Mouse (Mus musculus): ENCODE results near the gene Usp46.
"Not testable (repeated sequence)": the region's sequence is repeated elsewhere in the genome, so short reads cannot be mapped to it uniquely, and the experiment has no call there.

The Usp46 gene

DNA sequence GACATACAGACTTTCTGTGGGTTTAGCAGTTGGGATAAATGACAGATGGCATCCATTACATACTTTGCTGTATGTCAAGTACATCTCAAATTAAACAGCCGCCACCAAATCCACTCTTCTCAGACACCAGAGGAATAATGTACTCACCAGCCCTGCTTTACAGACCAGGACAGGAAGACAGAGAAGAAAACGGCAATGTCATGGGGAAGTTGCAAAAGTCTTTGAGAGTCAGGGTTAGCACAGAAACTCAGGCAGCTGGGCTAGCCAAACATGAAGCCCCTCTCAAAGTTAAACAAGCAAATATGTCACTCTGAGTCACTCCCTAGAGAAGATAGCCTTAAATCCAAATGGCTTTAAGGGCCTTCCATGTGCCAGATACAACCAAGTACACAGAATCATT, 40.0 kb downstream of the Usp46 start:
- DNase-seq (ENCODE audit: low read depth, low spot score) = no peak

DNA sequence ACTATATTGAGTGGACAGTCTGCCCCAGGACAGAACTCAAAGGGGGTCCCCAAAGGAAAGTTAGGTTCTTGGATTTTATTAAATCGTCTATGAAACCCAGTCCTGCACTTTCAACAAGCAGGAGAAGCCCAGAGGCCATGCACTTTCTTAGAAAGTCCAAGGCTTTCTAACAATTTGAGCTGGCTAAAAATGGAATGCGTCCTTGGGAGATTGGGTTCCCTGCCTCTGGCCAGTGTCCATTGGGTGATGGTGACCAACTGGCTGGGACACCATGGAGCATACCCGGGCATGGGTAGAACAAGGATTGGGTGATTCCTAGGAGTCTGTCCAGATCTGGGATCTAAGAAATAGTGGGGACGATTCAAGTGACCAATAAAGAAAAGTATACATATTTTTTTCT, 47.7 kb downstream of the Usp46 start:
- DNase-seq (ENCODE audit: low read depth, low spot score) = no peak

DNA sequence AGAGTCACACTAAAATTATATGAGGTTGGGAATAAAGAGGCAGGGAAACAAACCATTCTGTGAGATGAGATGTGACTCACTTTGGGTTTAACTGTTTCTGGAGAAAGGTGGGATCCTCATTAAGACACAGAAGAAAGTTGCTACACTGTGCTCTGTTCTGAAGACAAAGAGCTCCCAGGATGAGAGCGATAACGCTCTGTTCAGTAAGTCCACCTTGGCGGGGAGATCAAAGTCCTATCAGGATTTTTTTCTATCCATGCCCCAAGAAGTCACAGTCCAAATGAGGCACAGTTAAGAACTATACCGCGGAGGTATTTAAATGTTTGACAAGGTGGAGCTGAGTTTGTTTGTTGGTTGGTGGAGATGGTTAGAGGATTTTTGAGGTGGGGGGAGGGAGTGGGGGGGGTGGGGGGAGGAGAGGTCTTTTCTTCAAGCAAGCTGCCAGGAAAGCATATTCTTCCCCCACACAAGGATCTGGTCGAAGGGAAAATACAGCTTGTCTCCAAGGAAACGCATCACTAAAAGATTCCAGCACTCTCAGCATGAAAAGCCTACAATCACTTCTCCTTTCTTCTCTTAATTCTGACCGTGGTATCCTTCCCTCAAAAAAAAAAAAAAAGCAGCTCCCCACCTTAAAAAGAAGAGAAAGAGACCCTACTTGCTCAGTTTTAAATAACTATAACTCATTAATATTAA, 49.2 kb downstream of the Usp46 start:
- no peak for DNase-seq (ENCODE audit: low read depth, low spot score)

DNA sequence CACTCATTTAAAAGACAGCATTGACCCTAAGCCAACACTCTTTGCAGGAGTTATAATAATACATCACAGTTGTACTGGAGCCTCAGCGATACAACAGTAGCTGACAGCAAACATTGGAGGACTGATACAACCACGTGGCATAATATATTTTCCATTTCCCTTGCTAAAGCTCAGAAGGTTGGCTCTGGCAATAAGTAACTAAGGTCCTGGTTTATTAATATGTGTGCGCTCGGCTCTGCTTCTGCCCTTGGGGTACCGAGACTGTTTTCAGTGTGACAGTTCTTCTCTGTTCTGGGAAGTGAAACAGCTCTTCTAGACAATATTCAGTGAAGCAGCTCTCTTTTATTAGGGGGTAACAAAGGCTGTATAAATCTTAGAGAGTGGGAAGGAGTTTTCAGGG, 50.7 kb downstream of the Usp46 start:
- DNase-seq (ENCODE audit: low read depth, low spot score) = no peak

DNA sequence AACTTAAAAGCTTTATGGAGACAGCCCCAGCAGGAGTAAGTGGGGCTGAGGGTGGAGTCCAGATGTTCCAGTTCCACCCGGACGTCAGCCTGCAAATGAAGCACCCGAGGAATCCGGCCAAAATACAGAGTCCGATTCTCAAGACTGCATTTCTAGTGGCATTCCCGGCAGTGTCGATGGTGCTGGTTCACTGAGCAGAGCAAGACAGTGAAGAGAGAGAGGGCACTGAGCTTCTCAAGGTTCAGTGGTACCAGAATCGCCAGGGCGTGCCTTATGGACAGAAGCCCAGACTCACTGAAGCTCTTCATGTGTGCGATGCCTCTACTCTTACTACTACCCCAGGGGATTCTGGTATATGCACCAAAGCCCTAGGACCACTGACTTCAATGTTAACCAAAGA, 56.6 kb downstream of the Usp46 start:
- DNase-seq (ENCODE audit: low read depth, low spot score) = peak; percentile 21

DNA sequence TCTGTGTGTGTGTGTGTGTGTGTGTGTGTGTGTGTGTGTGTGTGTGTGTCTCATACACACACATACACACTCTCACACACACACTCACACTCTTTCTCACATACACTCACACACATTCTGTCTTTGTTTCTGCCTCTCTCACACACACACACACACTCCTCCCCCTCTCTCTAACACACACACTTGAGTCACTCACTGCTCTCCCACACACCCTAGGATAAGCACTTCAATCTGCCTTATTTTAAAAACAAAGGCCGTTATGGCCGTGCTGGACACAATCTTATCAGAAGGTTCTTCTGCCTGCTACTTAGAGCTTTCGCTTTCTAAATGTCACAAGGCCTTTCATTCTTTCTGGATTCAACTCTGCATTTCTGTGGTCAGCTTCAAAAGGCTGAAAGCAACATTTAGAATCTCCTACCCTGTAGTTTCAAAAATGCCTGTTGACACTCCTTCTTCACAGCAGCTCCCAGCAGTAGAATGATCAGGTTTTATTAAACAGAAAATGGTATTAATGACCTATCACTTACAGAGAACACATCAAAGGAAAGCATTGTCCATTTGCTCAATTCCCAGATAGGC, 60.6 kb downstream of the Usp46 start:
- no peak for DNase-seq (ENCODE audit: low read depth, low spot score)

DNA sequence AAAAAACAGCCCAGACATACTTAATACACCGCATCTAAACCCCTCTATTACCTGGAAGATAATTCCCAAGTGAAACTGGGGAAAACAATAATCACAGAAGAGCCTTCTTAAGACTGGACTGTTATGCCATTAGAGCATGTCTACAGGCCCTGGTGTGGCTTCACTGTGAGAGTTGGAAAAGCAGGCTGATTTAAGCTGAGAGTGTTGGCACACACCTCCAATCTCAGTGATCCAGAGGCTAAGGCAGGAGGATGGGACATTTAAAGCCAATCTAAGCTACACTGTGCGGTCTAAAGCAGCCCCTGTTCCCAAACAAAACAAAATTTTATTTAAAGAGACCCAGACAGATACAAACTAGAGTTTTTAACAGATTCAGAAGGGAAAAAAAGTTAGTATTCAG, 62.3 kb downstream of the Usp46 start:
- DNase-seq (ENCODE audit: low read depth, low spot score) = no peak

DNA sequence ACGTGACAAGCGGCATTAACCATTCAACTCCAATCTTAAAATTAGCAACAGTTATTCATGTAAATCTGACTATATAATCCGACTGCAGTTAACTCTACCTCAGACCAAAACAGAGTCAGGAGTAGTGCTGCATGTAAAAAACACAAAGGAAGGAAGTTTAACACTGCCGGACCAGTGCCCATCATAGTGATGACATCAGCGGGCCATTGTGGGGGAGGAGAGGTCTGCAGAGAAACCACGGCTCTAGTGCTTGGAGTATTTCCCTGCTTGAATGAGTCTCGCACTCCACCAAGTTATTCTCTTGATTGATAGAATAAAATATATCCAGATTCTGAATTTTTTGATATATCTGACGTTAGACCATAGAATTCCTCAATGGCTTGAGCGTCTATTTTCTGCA, 66.5 kb downstream of the Usp46 start:
- no peak for DNase-seq (ENCODE audit: low read depth, low spot score)

DNA sequence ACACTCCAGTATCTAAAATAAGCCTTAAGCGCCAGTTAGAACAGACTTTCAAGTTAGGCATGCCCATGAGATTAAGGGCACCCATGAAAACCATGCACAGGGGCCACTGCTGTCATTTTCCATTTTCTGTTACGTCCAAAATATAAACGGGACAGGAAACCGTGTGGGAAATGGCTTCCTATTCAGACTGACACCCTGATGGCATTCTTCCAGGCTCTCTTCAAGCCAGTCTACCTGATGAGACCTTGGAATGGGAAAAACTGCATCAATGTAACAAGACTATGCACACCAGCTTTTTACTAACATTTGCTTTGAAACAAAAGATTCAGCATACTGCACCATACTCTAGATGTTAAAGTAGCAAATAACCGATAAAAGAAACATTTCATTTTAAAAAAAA, 69.3 kb downstream of the Usp46 start:
- DNase-seq (ENCODE audit: low read depth, low spot score) = no peak

DNA sequence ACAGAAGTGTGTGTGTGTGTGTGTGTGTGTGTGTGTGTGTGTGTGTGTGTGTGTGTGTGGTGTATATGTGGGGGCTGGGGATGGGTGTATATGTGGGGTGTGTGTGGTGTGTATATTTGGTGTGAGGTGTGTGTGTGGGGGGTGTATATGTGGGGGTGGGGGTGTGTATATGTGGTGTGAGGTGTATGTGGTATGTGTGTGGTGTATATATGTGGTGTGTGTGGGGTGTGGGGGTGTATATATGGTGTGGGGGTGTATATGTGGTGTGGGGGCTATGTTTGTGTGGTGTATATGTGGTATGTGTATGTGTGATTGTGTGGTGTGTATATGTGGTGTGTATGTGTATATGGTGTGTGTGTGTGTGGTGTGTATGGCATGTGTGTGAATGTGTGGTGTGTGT, 73.4 kb downstream of the Usp46 start:
- DNase-seq (ENCODE audit: low read depth, low spot score) = no peak

DNA sequence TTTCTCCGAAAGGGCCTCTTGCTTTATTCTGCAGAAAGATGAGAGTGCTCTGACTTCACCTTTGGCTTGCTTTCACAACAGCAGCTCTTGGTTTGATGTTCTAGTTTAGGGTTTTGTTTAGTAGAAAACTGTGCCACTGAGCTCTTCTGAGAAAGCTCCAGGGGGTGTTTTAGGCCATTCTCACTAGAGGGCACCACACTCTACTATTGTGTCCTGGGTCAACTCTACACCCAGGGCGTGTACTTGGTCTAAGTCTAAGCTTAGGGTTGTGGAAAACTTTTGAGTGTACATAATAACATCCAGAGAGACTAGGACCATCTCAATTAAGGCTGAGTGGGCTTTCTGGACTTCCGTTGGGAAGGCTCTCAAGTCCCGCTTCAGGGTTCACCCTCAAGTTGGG, 74.7 kb downstream of the Usp46 start:
- peak; percentile 34 for DNase-seq (ENCODE audit: low read depth, low spot score)

DNA sequence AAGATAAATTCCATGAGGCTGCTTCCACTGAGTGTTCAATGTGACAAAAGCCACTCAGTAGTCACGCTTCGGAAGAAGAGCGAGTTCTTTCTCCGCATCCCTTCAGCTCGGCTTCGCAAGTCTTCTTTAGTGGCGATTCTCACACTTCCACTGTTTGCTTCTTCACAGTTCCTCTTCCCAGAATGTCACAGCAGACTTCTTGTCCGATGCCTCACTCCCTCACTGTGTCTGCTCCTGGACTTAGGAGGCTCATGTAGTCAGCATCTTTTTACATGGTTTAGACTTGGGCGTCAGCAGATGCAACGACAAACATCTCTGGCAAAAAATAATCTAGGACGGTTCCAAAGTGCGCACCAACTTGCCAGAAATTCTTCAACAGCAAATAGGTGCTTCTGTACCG, 75.9 kb downstream of the Usp46 start:
- no peak for DNase-seq (ENCODE audit: low read depth, low spot score)

DNA sequence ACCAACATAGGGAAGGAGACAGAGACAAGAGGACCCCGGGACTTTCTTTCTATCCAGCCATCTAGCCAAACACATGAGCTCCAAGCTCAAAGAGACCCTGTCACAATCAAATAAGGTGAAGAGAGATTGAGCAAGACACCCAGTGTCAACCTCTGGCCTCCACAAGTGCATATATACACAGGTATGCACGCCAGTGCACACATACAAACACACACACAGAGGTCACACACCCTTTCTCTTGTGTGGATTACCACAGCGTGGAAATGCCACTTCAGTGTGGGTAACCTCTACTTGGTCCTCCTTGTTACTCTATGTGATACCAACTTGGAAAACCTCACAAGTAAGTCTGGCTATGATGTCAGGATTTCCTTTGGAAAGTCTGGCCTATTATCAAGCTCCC, 78.7 kb downstream of the Usp46 start:
- DNase-seq (ENCODE audit: low read depth, low spot score) = no peak

DNA sequence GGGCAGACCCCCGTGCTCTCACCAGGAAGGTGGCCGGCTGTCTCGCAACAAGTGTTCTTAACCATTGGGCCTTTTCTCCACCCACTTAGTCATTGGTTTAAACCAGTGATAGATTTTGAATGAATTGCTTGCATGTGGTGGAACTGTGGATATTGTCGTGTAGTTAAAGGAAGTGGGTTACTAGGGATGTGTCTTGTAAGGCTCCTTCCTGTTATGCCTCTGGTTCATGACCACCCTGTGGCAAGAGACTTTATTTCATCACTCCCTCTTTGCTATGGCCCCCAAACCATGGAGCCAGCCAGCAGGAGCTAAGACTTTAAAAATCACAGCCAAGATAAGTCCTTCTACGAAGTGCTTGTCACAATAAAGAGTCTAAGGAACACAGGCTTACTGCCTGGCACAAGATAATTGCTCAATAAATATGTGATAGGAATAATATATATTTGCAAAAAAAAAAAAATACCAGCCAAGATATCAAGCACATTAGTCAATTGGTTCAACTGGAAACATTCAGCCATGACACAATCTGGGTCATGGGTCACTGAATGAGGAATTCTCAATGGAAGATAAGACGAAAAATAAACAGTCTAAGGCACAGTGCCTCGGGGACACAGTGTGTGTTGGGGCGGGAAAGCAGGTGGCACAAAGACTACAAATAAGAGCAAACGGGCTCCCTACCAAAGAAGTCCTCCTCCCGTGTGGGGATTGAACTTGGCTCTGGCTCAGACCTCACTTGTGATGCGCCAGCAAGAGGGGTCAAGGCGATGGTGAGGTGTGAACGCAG, 80.3 kb downstream of the Usp46 start:
- DNase-seq (ENCODE audit: low read depth, low spot score) = peak; percentile 23

DNA sequence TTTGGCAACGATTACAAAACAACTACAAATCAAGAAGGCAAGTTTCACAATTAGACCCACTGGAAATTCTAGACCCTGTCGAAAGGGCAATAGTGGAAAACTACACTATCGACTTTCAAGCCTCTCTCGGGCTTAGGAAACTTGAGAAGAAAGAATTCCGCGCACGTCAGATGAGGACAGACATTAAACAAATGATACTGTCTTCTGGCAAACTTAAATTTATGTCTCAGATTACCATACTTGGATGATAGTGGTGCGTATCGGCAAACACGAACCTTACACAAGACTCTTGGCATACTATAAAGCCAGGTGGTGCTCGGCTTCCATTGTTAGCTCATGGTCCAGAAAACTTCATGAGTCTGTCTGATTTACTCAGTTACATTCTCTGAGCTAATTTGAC, 90.8 kb downstream of the Usp46 start:
- DNase-seq (ENCODE audit: low read depth, low spot score) = no peak

DNA sequence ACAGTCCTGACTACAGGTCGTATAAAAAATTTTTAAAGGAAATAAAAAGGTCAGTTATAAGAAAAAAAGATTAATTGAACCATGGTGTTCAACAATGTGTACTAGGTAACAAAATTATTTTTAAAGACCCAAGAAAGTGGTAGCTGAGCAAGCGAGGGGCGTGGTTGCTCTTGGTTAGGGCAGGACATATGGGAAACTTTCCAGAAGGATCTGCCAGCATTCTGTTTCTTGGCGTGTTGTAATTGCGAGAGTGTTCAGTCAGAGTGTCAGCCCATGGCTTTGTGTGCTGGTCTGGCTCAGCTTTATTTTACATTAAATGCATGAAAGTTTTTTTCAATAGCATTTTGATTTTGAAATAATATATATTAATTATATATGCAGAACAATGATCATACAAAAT, 96.5 kb downstream of the Usp46 start:
- no peak for DNase-seq (ENCODE audit: low read depth, low spot score)

DNA sequence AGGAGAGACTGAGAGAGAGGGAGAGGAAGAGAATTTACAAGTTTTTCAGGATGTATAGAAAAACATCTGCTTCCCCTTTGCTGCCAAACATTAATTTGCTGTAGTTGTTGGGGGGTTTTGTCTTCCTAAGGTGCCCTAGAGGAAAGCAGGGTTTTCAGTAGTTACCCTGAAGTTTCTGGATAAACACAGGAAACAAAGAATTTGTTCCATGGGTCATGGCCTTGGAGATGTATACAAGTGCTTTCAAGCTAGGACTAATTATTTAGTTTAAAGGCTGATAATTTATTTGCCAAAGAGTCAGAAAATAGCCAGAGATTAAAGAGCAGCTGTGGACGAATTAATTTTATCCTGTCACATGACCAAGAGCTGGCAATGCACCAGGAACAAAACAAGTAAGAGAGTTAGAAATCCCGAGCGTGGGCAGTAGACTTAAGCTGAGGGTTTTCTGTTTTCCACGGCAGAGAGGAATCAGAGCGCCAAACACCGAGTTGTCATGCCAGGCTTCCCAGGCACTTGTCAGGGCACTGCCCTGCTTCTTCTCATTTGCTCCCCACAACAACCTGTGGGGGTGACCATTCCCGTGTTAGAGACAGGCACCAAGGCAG, 98.1 kb downstream of the Usp46 start:
- DNase-seq (ENCODE audit: low read depth, low spot score) = no peak

DNA sequence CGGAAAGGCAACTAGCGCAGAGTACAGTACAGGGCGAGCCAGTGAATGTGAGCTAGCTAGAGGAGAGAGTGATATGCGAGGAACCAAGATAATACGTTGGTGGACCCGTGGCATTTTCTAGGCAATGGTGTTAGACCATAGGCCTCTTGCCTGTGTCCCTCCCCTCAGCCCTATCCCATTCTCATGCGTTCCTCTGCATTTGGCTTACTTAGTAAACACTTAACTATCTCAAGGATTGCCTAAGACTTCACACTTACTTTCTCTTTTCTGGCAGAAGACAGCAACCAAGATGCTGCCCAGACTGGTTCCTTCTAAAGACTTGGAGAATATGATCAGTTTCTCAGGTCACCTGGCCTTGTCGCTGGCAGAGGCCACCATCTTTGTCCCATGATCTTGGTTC, 98.9 kb downstream of the Usp46 start:
- no peak for DNase-seq (ENCODE audit: low read depth, low spot score)

DNA sequence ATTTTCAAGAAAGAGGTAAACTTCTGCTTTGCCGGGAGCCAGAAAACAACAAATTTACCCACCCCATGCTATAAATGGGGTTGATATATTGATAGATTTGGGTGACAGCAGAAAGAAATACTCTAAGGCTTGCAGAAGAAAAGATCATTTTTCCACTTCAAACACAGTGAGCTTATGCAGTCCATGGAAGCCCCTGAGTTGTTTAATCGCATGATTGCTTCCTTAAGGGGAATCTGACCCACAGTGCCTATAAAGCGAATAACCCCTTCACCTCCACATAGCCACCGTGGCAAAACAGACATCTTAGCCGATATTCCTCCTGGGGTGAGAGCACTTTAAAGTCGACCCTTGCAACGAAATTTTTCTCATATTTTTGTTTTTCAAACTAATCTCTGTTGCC, 108.5 kb downstream of the Usp46 start:
- no peak for DNase-seq (ENCODE audit: low read depth, low spot score)

DNA sequence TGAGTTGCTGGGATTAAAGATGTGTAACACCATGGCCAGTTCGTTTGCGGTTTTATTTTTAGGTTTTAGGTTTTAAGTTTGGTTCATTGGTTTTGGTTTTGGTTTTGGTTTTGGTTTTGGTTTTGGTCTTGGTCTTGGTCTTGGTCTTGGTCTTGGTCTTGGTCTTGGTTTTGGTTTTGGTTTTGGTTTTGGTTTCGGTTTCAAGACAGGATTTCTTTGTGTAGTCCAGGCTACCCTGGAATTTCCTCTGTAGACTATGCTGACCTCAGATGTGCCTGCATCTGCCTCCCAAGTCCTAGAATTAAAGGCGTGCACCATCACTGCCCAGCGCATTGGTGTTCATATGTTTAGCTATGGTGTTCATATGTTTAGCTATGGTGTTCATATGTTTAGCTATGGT, 109.6 kb downstream of the Usp46 start:
- not testable (repeated sequence) for DNase-seq (ENCODE audit: low read depth, low spot score)

DNA sequence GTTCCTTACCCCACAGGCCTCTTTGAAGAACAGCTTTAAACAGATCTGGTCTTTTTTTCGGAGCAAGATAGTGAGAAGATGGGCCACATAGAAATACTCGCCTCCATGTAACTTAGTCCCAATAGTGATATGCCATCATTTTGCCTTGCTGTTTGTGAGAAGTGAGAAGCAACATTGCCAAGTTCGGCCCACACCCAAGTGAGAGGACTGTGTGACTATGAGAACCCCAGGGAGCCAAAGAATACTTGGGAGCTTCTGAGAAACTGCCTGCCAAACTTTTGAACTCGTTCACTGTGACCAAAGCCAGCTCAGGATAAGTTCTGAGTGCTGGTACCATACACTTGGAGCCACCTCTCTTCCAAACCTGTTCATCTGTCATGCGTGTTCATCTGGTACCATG, 110.1 kb downstream of the Usp46 start:
- DNase-seq (ENCODE audit: low read depth, low spot score) = no peak

DNA sequence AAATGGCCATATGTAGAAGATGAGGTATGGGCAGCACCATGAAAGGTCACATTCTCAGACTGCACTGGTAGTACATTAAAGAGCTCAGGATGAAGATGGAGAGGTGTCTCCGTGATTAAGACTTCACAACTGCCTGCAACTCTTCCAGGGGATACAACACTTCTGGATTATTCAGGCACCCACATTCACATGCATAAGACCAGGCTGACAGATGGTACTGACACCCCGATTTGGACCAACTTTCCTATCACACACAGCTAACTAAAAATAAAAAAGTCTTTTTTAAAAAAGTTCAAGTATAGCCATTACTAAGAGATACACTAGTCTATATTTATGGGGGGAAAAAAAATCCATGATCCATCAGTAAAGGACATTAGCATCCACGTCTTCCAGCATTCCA, 112.5 kb downstream of the Usp46 start:
- DNase-seq (ENCODE audit: low read depth, low spot score) = peak; percentile 35

DNA sequence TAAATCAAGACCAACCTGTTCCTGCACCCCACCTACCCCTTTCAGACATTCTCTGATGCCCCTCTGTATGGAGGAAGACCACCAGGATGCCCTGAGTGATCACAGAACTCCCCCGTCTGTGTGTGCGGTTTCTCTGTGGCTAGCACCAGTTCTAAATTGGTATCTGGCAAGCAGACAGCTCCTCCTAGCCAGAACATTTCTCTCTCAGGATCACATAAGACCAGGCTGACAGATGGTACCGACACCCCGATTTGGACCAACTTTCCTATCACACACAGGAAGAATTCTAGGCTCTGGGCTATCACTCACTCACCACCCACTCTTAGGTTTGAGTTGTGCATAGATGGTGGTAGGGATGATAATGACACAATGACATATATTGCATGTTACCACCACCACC, 113.2 kb downstream of the Usp46 start:
- DNase-seq (ENCODE audit: low read depth, low spot score) = no peak
